Mouse (Mus musculus): ENCODE data around the gene Cfap58. TPM values are rescaled to one million over a fixed set of nuclear protein-coding genes. Genes with fewer than 3 reads are reported as not detected.

Cfap58 gene
- polyA plus RNA-seq, 1 experiment from 2014 or later: not detected

- Histone ChIP-seq H3K27me3 (ENCODE audit: control insufficient read depth, insufficient read depth, low read length) (no peaks in the 10 kb centered on the region), H3K9me3 (ENCODE audit: control insufficient read depth, low read length) (no peaks in the 10 kb centered on the region), H3K4me3 (ENCODE audit: low read length) (no peak overlapping the region), H3K4me2 (replicated peaks; ENCODE audit: low read depth, low read length) (no peak overlapping the region), H3K36me3 (ENCODE audit: control insufficient read depth, insufficient read depth, low read length) (no peaks in the 10 kb centered on the region), H3K4me1 (ENCODE audit: control insufficient read depth, insufficient read depth, low read length) (no peaks in the 10 kb centered on the region), H3K9ac (ENCODE audit: low read depth, low read length) (no peak overlapping the region), H3K27ac (ENCODE audit: low read depth, low read length) (no peak overlapping the region)
- WGBS: 81% methylated on average over 6 of the region's 6 CpGs
- no peak for ATAC-seq (ENCODE audit: low FRiP score, low TSS enrichment)
Measured at GRCm38 (mm10) chr19:47979446-47979845, 42.0 kb downstream of the Cfap58 start.

- H3K36me3 ChIP-seq (ENCODE audit: control insufficient read depth, insufficient read depth, low read length): no peaks in the 10 kb centered on the region
- H3K27me3 ChIP-seq (ENCODE audit: control insufficient read depth, insufficient read depth, low read length): no peaks in the 10 kb centered on the region; the same call in 1 of the 2 replicates
- no peak overlapping the region for H3K9ac ChIP-seq (ENCODE audit: low read depth, low read length)
- H3K9me3 ChIP-seq (ENCODE audit: control insufficient read depth, low read length): no peaks in the 10 kb centered on the region
- H3K4me1 ChIP-seq (ENCODE audit: control insufficient read depth, insufficient read depth, low read length): no peaks in the 10 kb centered on the region
- 65% methylated on average over 10 of the region's 10 CpGs for WGBS
- H3K27ac ChIP-seq (ENCODE audit: low read depth, low read length): no peak overlapping the region
- H3K4me3 ChIP-seq (ENCODE audit: low read length): no peak overlapping the region
- no peak; the same call in 1 of the 2 replicates for ATAC-seq (ENCODE audit: low FRiP score, low TSS enrichment)
- no peak overlapping the region for H3K4me2 ChIP-seq (replicated peaks; ENCODE audit: low read depth, low read length)
Measured at GRCm38 (mm10) chr19:47980241-47980640, 42.8 kb downstream of the Cfap58 start.

GRCm38 (mm10) chr19:47985606-47986213 lies 48.2 kb downstream of the Cfap58 start:
- H3K27ac ChIP-seq (ENCODE audit: low read depth, low read length): no peak overlapping the region
- H3K4me3 ChIP-seq (ENCODE audit: low read length): no peak overlapping the region
- no peaks in the 10 kb centered on the region for H3K9me3 ChIP-seq (ENCODE audit: control insufficient read depth, low read length)
- H3K27me3 ChIP-seq (ENCODE audit: control insufficient read depth, insufficient read depth, low read length): no peaks in the 10 kb centered on the region; the same call in 1 of the 2 replicates
- 86% methylated on average over 15 of the region's 15 CpGs for WGBS
- no peak overlapping the region for H3K4me2 ChIP-seq (replicated peaks; ENCODE audit: low read depth, low read length)
- no peak overlapping the region for H3K9ac ChIP-seq (ENCODE audit: low read depth, low read length)
- no peaks in the 10 kb centered on the region for H3K36me3 ChIP-seq (ENCODE audit: control insufficient read depth, insufficient read depth, low read length)
- no peak for ATAC-seq (ENCODE audit: low FRiP score, low TSS enrichment)
- H3K4me1 ChIP-seq (ENCODE audit: control insufficient read depth, insufficient read depth, low read length): no peaks in the 10 kb centered on the region

GRCm38 (mm10) chr19:47987986-47988385 lies 50.5 kb downstream of the Cfap58 start:
- Histone ChIP-seq H3K9me3 (ENCODE audit: control insufficient read depth, low read length) (no peaks in the 10 kb centered on the region), H3K4me2 (replicated peaks; ENCODE audit: low read depth, low read length) (no peak overlapping the region), H3K4me3 (ENCODE audit: low read length) (no peak overlapping the region), H3K9ac (ENCODE audit: low read depth, low read length) (no peak overlapping the region), H3K36me3 (ENCODE audit: control insufficient read depth, insufficient read depth, low read length) (no peaks in the 10 kb centered on the region), H3K27ac (ENCODE audit: low read depth, low read length) (no peak overlapping the region), H3K27me3 (ENCODE audit: control insufficient read depth, insufficient read depth, low read length) (no peaks in the 10 kb centered on the region; the same call in 1 of the 2 replicates), H3K4me1 (ENCODE audit: control insufficient read depth, insufficient read depth, low read length) (no peaks in the 10 kb centered on the region)
- no peak for ATAC-seq (ENCODE audit: low FRiP score, low TSS enrichment)
- WGBS: 89% methylated on average over 11 of the region's 11 CpGs

GRCm38 (mm10) chr19:47988456-47988855 lies 51.0 kb downstream of the Cfap58 start:
- WGBS: 20% methylated on average over 16 of the region's 16 CpGs
- no peak for ATAC-seq (ENCODE audit: low FRiP score, low TSS enrichment)
- no peak overlapping the region for H3K4me2 ChIP-seq (replicated peaks; ENCODE audit: low read depth, low read length)

GRCm38 (mm10) chr19:47988880-47989574 lies 51.6 kb downstream of the Cfap58 start:
- H3K27me3 ChIP-seq (ENCODE audit: control insufficient read depth, insufficient read depth, low read length): no peaks in the 10 kb centered on the region; the same call in 1 of the 2 replicates
- no peak overlapping the region for H3K9ac ChIP-seq (ENCODE audit: low read depth, low read length)
- no peaks in the 10 kb centered on the region for H3K9me3 ChIP-seq (ENCODE audit: control insufficient read depth, low read length)
- H3K4me3 ChIP-seq (ENCODE audit: low read length): no peak overlapping the region
- H3K36me3 ChIP-seq (ENCODE audit: control insufficient read depth, insufficient read depth, low read length): no peaks in the 10 kb centered on the region
- no peaks in the 10 kb centered on the region for H3K4me1 ChIP-seq (ENCODE audit: control insufficient read depth, insufficient read depth, low read length)
- WGBS: 60% methylated on average over 13 of the region's 13 CpGs
- H3K4me2 ChIP-seq (replicated peaks; ENCODE audit: low read depth, low read length): no peak overlapping the region
- ATAC-seq (ENCODE audit: low FRiP score, low TSS enrichment): 0 out of 2 replicates have a peak, but pooled peaks have one; percentile 12
- H3K27ac ChIP-seq (ENCODE audit: low read depth, low read length): no peak overlapping the region

More at GRCm38 (mm10) chr19:47988456-47988855, 51.0 kb downstream of the Cfap58 start:
- Histone ChIP-seq H3K27ac (ENCODE audit: low read depth, low read length) (no peak overlapping the region), H3K27me3 (ENCODE audit: control insufficient read depth, insufficient read depth, low read length) (no peaks in the 10 kb centered on the region; the same call in 1 of the 2 replicates), H3K4me3 (ENCODE audit: low read length) (no peak overlapping the region), H3K9ac (ENCODE audit: low read depth, low read length) (no peak overlapping the region), H3K36me3 (ENCODE audit: control insufficient read depth, insufficient read depth, low read length) (no peaks in the 10 kb centered on the region), H3K9me3 (ENCODE audit: control insufficient read depth, low read length) (no peaks in the 10 kb centered on the region), H3K4me1 (ENCODE audit: control insufficient read depth, insufficient read depth, low read length) (no peaks in the 10 kb centered on the region)

GRCm38 (mm10) chr19:47989575-47989891 lies 52.1 kb downstream of the Cfap58 start:
- Histone ChIP-seq H3K4me1 (ENCODE audit: control insufficient read depth, insufficient read depth, low read length) (no peaks in the 10 kb centered on the region), H3K9me3 (ENCODE audit: control insufficient read depth, low read length) (no peaks in the 10 kb centered on the region), H3K36me3 (ENCODE audit: control insufficient read depth, insufficient read depth, low read length) (no peaks in the 10 kb centered on the region), H3K27me3 (ENCODE audit: control insufficient read depth, insufficient read depth, low read length) (no peaks in the 10 kb centered on the region; the same call in 1 of the 2 replicates), H3K27ac (ENCODE audit: low read depth, low read length) (no peak overlapping the region), H3K9ac (ENCODE audit: low read depth, low read length) (no peak overlapping the region), H3K4me3 (ENCODE audit: low read length) (no peak overlapping the region), H3K4me2 (replicated peaks; ENCODE audit: low read depth, low read length) (no peak overlapping the region)
- WGBS: 88% methylated on average over 4 of the region's 4 CpGs
- no peak for ATAC-seq (ENCODE audit: low FRiP score, low TSS enrichment)

- Histone ChIP-seq H3K9me3 (ENCODE audit: control insufficient read depth, low read length) (no peaks in the 10 kb centered on the region), H3K27me3 (ENCODE audit: control insufficient read depth, insufficient read depth, low read length) (no peaks in the 10 kb centered on the region), H3K4me3 (ENCODE audit: low read length) (no peak overlapping the region), H3K36me3 (ENCODE audit: control insufficient read depth, insufficient read depth, low read length) (no peaks in the 10 kb centered on the region), H3K9ac (ENCODE audit: low read depth, low read length) (no peak overlapping the region), H3K4me1 (ENCODE audit: control insufficient read depth, insufficient read depth, low read length) (no peaks in the 10 kb centered on the region), H3K4me2 (replicated peaks; ENCODE audit: low read depth, low read length) (no peak overlapping the region), H3K27ac (ENCODE audit: low read depth, low read length) (no peak overlapping the region)
- WGBS: 90% methylated on average over 13 of the region's 13 CpGs
- no peak for ATAC-seq (ENCODE audit: low FRiP score, low TSS enrichment)
Measured at GRCm38 (mm10) chr19:48001240-48001639, 63.8 kb downstream of the Cfap58 start.

- H3K4me2 ChIP-seq (replicated peaks; ENCODE audit: low read depth, low read length): no peak overlapping the region
- H3K27ac ChIP-seq (ENCODE audit: low read depth, low read length): no peak overlapping the region
- H3K9ac ChIP-seq (ENCODE audit: low read depth, low read length): no peak overlapping the region
- no peaks in the 10 kb centered on the region for H3K27me3 ChIP-seq (ENCODE audit: control insufficient read depth, insufficient read depth, low read length)
- no peak for ATAC-seq (ENCODE audit: low FRiP score, low TSS enrichment)
- no peaks in the 10 kb centered on the region for H3K4me1 ChIP-seq (ENCODE audit: control insufficient read depth, insufficient read depth, low read length)
- no peaks in the 10 kb centered on the region for H3K36me3 ChIP-seq (ENCODE audit: control insufficient read depth, insufficient read depth, low read length)
- WGBS: 93% methylated on average over 11 of the region's 11 CpGs
- H3K9me3 ChIP-seq (ENCODE audit: control insufficient read depth, low read length): no peaks in the 10 kb centered on the region
- H3K4me3 ChIP-seq (ENCODE audit: low read length): no peak overlapping the region
Measured at GRCm38 (mm10) chr19:48001774-48002173, 64.3 kb downstream of the Cfap58 start.
